In genomic region chr17:47936591-47936990, GRCm38 (mm10) we compare ENCODE assay signal across 16 mouse cellular contexts.
"Had no signal": no experiment of that assay in that cellular context is flagged by ENCODE, and none has a peak within 500 bp of the region (broad histone marks: within the 10 kb centered on the region; RNA-seq: fewer than 3 reads in every experiment).

No protein-coding gene starts in this region.

- H3K27me3 ChIP-seq: stomach, embryonic 15.5 days had no signal

- H3K36me3 ChIP-seq: neural tube, embryonic 13.5 days; neural tube, embryonic 15.5 days; stomach, embryonic 15.5 days had no signal

- H3K9ac ChIP-seq: neural tube, embryonic 13.5 days; neural tube, embryonic 15.5 days; stomach, embryonic 15.5 days had no signal

- H3K9me3 ChIP-seq: neural tube, embryonic 13.5 days; neural tube, embryonic 15.5 days; stomach, embryonic 15.5 days had no signal

- H3K4me3 ChIP-seq: neural tube, embryonic 13.5 days; neural tube, embryonic 15.5 days; stomach, embryonic 15.5 days had no signal

- H3K4me1 ChIP-seq: neural tube, embryonic 15.5 days; stomach, embryonic 15.5 days had no signal

- H3K4me2 ChIP-seq: neural tube, embryonic 13.5 days; neural tube, embryonic 15.5 days; stomach, embryonic 15.5 days had no signal

- H3K27ac ChIP-seq: neural tube, embryonic 13.5 days; neural tube, embryonic 15.5 days; stomach, embryonic 15.5 days; stomach, postnatal 0 days had no signal

- DNase-seq: retina, postnatal 1 day; right cerebral cortex, adult 18-20 months; right cerebral cortex, postnatal 14 days; right cerebral cortex, postnatal 25 days; right cerebral cortex, postnatal 4 days; spleen, adult 18-20 months; thymus, adult 18-20 months; thymus, adult 2 months; thymus, postnatal 14 days; thymus, postnatal 25 days; thymus, postnatal 36 days; thymus, postnatal 4 days had no signal
